Mouse (Mus musculus): ENCODE results near the gene Sytl5. TPM values are rescaled to one million over a fixed set of nuclear protein-coding genes. Genes with fewer than 3 reads are reported as not detected.

Sytl5 gene
- polyA plus RNA-seq (2016; fragmentation: Nextera tagmentation; extraction: Ambion mirVana): 0.15 and 0.20 TPM in 2 replicates

DNA sequence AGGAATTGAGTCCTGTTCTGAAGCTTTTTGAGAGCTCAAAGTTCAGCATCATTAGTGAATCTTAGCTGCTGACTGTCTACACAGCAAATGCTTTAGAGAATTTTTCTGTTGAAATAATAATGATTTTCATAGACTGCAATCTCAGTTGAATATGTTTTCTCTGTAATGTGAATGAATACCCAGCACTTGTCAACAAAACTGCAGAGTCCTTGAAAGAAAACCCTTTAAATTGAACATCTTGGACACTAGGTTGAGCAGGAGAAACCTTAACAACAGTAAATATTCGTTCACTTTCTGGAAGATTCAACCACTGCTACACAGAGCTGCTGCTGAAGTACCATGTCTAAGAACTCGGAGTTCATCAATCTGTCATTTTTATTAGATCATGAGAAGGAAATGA, at the start of gene Sytl5:
Sytl5 (plus strand) TSS at position 301 of the 400 bp plus-strand sequence.
- WGBS: 75% methylated on average over 2 of the region's 2 CpGs
- Histone ChIP-seq H3K9me3 (replicated peaks) (no peaks in the 10 kb centered on the region), H3K4me1 (no peaks in the 10 kb centered on the region), H3K27me3 (ENCODE audit: low read depth, poor library complexity, severe bottlenecking) (no peaks in the 10 kb centered on the region), H3K27ac (replicated peaks) (no peak within 1 kb of the TSS), H3K36me3 (no peaks in the 10 kb centered on the region), H3K4me3 (no peak within 1 kb of the TSS)
- DNase-seq (ENCODE audit: low spot score): no peak

DNA sequence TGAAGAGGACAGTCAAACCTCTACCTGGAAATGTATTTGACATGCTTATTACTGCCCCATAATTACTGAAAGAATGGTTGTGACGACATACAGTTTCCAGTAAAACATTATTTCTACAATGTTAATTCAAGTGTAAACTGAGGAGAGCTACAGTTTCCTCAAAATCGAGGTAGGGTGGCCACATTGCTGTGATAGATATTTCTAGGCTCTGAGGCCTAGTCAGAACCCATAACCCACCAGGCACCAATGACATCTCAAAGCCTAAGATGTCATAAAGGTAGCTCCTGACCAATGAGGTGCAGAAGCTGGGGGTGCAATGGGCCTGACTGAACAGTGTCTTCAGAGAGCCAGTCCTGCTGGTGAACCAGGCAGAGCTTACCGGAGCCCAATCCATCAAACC, 38.8 kb upstream of the Sytl5 start, which contains the start of gene Hypm:
Hypm (plus strand) TSS at position 301 of the 400 bp plus-strand sequence.
- H3K27me3 ChIP-seq (ENCODE audit: low read depth, poor library complexity, severe bottlenecking): no peaks in the 10 kb centered on the region
- DNase-seq (ENCODE audit: low spot score): no peak
- 77% methylated on average over 3 of the region's 3 CpGs for WGBS
- no peaks in the 10 kb centered on the region for H3K4me1 ChIP-seq
- H3K4me3 ChIP-seq: no peak within 1 kb of the TSS
- no peaks in the 10 kb centered on the region for H3K36me3 ChIP-seq
- no peak within 1 kb of the TSS for H3K27ac ChIP-seq (replicated peaks)
- H3K9me3 ChIP-seq (replicated peaks): no peaks in the 10 kb centered on the region

GRCm38 (mm10) chrX:9849403-9849802, 36.0 kb upstream of the Sytl5 start, which contains the start of gene H2al3:
TSS of gene H2al3 (plus strand) at chrX:9849703.
- no peak within 1 kb of the TSS for H3K4me3 ChIP-seq
- no peaks in the 10 kb centered on the region for H3K27me3 ChIP-seq (ENCODE audit: low read depth, poor library complexity, severe bottlenecking)
- 50% methylated on average over 1 of the region's 1 CpGs for WGBS
- no peak for DNase-seq (ENCODE audit: low spot score)
- no peaks in the 10 kb centered on the region for H3K9me3 ChIP-seq (replicated peaks)
- H3K27ac ChIP-seq (replicated peaks): no peak within 1 kb of the TSS
- H3K36me3 ChIP-seq: no peaks in the 10 kb centered on the region
- no peaks in the 10 kb centered on the region for H3K4me1 ChIP-seq

DNA sequence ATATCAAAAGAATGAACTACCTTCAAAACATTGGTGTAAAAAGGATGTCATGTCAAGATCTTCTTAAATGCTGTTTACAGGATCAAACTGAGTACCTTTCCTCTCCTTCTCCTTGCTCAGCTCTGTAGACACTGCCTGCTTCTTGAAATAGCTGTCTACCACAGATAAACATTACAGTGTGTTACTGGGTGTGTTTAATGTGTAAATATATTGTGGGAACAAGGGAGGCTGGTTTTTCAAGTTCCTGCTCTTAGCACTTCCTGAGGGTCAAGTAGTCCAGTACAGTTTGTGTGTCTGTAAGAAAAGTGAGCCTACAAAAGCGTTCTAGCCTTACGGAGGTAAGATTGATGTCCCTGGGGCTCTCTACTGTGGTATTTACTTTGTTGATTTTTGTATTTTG, 23.6 kb upstream of the Sytl5 start:
- Histone ChIP-seq H3K9me3 (replicated peaks) (no peaks in the 10 kb centered on the region), H3K27me3 (ENCODE audit: low read depth, poor library complexity, severe bottlenecking) (no peaks in the 10 kb centered on the region), H3K27ac (replicated peaks) (no peak overlapping the region), H3K36me3 (no peaks in the 10 kb centered on the region), H3K4me3 (no peak overlapping the region), H3K4me1 (no peaks in the 10 kb centered on the region)
- WGBS: 93% methylated on average over 2 of the region's 2 CpGs
- no peak for DNase-seq (ENCODE audit: low spot score)

- 88% methylated on average over 2 of the region's 2 CpGs for WGBS
- no peaks in the 10 kb centered on the region for H3K9me3 ChIP-seq (replicated peaks)
Measured at GRCm38 (mm10) chrX:9875519-9875918, 9.9 kb upstream of the Sytl5 start.

GRCm38 (mm10) chrX:9909572-9909971, 24.1 kb downstream of the Sytl5 start:
- Histone ChIP-seq H3K36me3 (no peaks in the 10 kb centered on the region), H3K27me3 (ENCODE audit: low read depth, poor library complexity, severe bottlenecking) (no peaks in the 10 kb centered on the region), H3K27ac (replicated peaks) (no peak overlapping the region), H3K9me3 (replicated peaks) (no peaks in the 10 kb centered on the region), H3K4me1 (no peaks in the 10 kb centered on the region), H3K4me3 (no peak overlapping the region)
- no peak for DNase-seq (ENCODE audit: low spot score)
- 60% methylated on average over 2 of the region's 2 CpGs for WGBS

More at GRCm38 (mm10) chrX:9875519-9875918, 9.9 kb upstream of the Sytl5 start:
- H3K36me3 ChIP-seq: no peaks in the 10 kb centered on the region
- H3K27me3 ChIP-seq (ENCODE audit: low read depth, poor library complexity, severe bottlenecking): no peaks in the 10 kb centered on the region
- no peaks in the 10 kb centered on the region for H3K4me1 ChIP-seq
- H3K27ac ChIP-seq (replicated peaks): no peak overlapping the region
- no peak for DNase-seq (ENCODE audit: low spot score)
- no peak overlapping the region for H3K4me3 ChIP-seq

DNA sequence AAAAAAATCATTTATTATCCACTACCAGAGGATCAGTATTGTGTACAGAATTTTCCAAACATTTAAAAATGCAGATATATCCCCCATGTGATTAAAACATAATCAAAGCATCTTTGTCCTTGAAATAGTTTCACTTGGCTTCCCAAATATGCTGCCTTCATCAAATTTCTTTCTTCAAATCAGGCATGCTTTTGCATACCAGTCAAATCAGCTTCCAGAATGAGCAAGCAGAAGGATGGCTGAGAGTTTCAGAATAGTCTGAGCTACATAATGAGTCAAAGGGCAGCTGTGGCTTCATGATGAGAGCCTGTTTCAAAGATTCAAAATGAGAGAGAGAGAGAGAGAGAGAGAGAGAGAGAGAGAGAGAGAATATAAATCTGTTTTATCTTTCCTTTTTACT, 48.4 kb downstream of the Sytl5 start:
- no peak for DNase-seq (ENCODE audit: low spot score)
- H3K27ac ChIP-seq (replicated peaks): no peak overlapping the region
- H3K9me3 ChIP-seq (replicated peaks): no peaks in the 10 kb centered on the region
- H3K4me1 ChIP-seq: no peaks in the 10 kb centered on the region
- H3K27me3 ChIP-seq (ENCODE audit: low read depth, poor library complexity, severe bottlenecking): no peaks in the 10 kb centered on the region
- no peak overlapping the region for H3K4me3 ChIP-seq
- H3K36me3 ChIP-seq: no peaks in the 10 kb centered on the region

- Histone ChIP-seq H3K4me3 (no peak overlapping the region), H3K36me3 (no peaks in the 10 kb centered on the region), H3K9me3 (replicated peaks) (no peaks in the 10 kb centered on the region), H3K27ac (replicated peaks) (no peak overlapping the region), H3K27me3 (ENCODE audit: low read depth, poor library complexity, severe bottlenecking) (no peaks in the 10 kb centered on the region), H3K4me1 (no peaks in the 10 kb centered on the region)
- DNase-seq (ENCODE audit: low spot score): no peak
Measured at GRCm38 (mm10) chrX:9984094-9984669, 98.8 kb downstream of the Sytl5 start.

GRCm38 (mm10) chrX:10000718-10001117, 115.3 kb downstream of the Sytl5 start:
- 69% methylated on average over 1 of the region's 1 CpGs for WGBS
- Histone ChIP-seq H3K9me3 (replicated peaks) (no peaks in the 10 kb centered on the region), H3K36me3 (no peaks in the 10 kb centered on the region), H3K27ac (replicated peaks) (no peak overlapping the region), H3K4me3 (no peak overlapping the region), H3K27me3 (ENCODE audit: low read depth, poor library complexity, severe bottlenecking) (no peaks in the 10 kb centered on the region), H3K4me1 (no peaks in the 10 kb centered on the region)
- DNase-seq (ENCODE audit: low spot score): no peak

- 68% methylated on average over 1 of the region's 1 CpGs for WGBS
- no peak overlapping the region for H3K4me3 ChIP-seq
- H3K36me3 ChIP-seq: no peaks in the 10 kb centered on the region
- H3K27ac ChIP-seq (replicated peaks): no peak overlapping the region
- H3K9me3 ChIP-seq (replicated peaks): no peaks in the 10 kb centered on the region
- no peak for DNase-seq (ENCODE audit: low spot score)
- H3K4me1 ChIP-seq: no peaks in the 10 kb centered on the region
- H3K27me3 ChIP-seq (ENCODE audit: low read depth, poor library complexity, severe bottlenecking): no peaks in the 10 kb centered on the region
Measured at GRCm38 (mm10) chrX:10005946-10006345, 120.5 kb downstream of the Sytl5 start.

DNA sequence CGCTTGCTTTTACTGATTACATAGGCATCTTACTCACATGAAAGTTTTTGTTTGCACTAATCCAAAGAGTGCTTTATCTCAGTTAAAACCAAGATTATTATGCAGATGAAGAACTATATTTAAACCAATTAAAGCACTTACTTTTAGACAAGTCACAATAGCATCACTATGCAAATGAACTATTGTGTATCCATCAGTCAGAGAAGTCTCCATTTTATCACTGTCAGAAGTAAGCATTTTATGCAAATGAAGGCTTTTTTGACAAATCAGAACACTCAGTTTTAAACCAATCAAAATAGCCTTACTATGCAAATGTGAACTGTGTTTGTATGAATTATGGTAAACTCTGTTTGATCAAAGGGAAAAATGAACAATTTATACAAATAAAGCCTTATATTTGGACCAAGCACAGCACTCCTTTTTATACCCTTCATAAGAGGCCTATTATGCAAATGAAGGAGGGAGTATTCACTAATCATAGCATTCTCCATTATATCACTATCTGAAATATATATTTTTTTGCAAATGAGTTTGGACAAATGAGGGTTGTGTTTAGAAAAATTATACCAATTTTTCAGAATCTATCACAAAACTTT, 122.4 kb downstream of the Sytl5 start:
- H3K4me3 ChIP-seq: no peak overlapping the region
- no peaks in the 10 kb centered on the region for H3K9me3 ChIP-seq (replicated peaks)
- DNase-seq (ENCODE audit: low spot score): no peak
- no peaks in the 10 kb centered on the region for H3K4me1 ChIP-seq
- no peak overlapping the region for H3K27ac ChIP-seq (replicated peaks)
- 96% methylated on average over 1 of the region's 1 CpGs for WGBS
- H3K36me3 ChIP-seq: no peaks in the 10 kb centered on the region
- no peaks in the 10 kb centered on the region for H3K27me3 ChIP-seq (ENCODE audit: low read depth, poor library complexity, severe bottlenecking)

GRCm38 (mm10) chrX:10010202-10010601, 124.8 kb downstream of the Sytl5 start:
- Histone ChIP-seq H3K27me3 (ENCODE audit: low read depth, poor library complexity, severe bottlenecking) (no peaks in the 10 kb centered on the region), H3K4me1 (no peaks in the 10 kb centered on the region), H3K36me3 (no peaks in the 10 kb centered on the region), H3K27ac (replicated peaks) (no peak overlapping the region), H3K9me3 (replicated peaks) (no peaks in the 10 kb centered on the region), H3K4me3 (no peak overlapping the region)
- DNase-seq (ENCODE audit: low spot score): no peak

- H3K9me3 ChIP-seq (replicated peaks): no peaks in the 10 kb centered on the region
- no peaks in the 10 kb centered on the region for H3K36me3 ChIP-seq
- H3K4me3 ChIP-seq: no peak overlapping the region
- DNase-seq (ENCODE audit: low spot score): no peak
- no peaks in the 10 kb centered on the region for H3K27me3 ChIP-seq (ENCODE audit: low read depth, poor library complexity, severe bottlenecking)
- H3K27ac ChIP-seq (replicated peaks): no peak overlapping the region
- H3K4me1 ChIP-seq: no peaks in the 10 kb centered on the region
Measured at GRCm38 (mm10) chrX:10034666-10035065, 149.2 kb downstream of the Sytl5 start.

Measured in midbrain, embryonic 10.5 days (tissue).